Mouse (Mus musculus): Measurements from ENCODE around the gene Slc1a5. TPM values are rescaled to one million over a fixed set of nuclear protein-coding genes. Genes with fewer than 3 reads are reported as not detected.

Slc1a5 gene
- polyA plus RNA-seq, 1 experiment, result 101 TPM

GRCm38 (mm10) chr7:16807936-16808335 lies 26.8 kb downstream of the Slc1a5 start:
- Histone ChIP-seq H3K27ac (ENCODE audit: insufficient read depth, low read length) (no peak overlapping the region), H3K27me3 (ENCODE audit: control insufficient read depth, insufficient read depth, low read length, poor library complexity, severe bottlenecking) (no peaks in the 10 kb centered on the region), H3K9ac (ENCODE audit: low read depth, poor library complexity, severe bottlenecking) (no peak overlapping the region), H3K4me3 (ENCODE audit: low read depth, low read length) (no peak overlapping the region), H3K9me3 (replicated peaks; ENCODE audit: control insufficient read depth, insufficient read depth, low read length, poor library complexity, severe bottlenecking) (no peaks in the 10 kb centered on the region), H3K36me3 (ENCODE audit: control insufficient read depth, insufficient read depth, low read length, poor library complexity, severe bottlenecking) (no peaks in the 10 kb centered on the region), H3K4me1 (ENCODE audit: control insufficient read depth, insufficient read depth, low read length) (no peaks in the 10 kb centered on the region)
- TF ChIP-seq POLR2A (IDR thresholded peaks at IDR 0.05; ENCODE audit: insufficient read depth, low read length) (no peak), CTCF (IDR thresholded peaks at IDR 0.05; ENCODE audit: low read depth, low read length) (peak; percentile 69), EP300 (IDR thresholded peaks at IDR 0.05; ENCODE audit: insufficient read depth, low read depth, low read length) (no peak)

DNA sequence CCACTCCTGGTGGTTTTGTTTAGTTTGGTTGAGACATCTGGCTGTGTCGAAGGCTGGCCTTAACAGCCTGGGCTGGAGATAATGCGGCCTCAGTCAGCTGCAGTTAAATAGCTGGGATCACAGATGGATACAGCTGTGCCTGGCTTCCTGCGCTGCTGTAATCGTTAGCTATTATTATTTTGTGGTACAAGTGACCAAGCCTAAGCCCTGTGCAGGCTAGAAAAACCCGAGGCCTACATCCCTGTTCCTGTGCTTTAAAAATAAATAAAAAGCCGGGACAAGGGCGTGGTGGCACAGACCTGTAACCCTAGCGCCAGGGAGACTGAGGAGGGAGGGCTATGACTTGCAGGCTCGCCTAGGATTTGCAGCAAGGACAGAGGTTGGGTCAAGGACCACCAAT lies 27.5 kb downstream of the Slc1a5 start:
- H3K9me3 ChIP-seq (replicated peaks; ENCODE audit: control insufficient read depth, insufficient read depth, low read length, poor library complexity, severe bottlenecking), result no peaks in the 10 kb centered on the region
- TF ChIP-seq CTCF (IDR thresholded peaks at IDR 0.05; ENCODE audit: low read depth, low read length), result no peak
- no peak for TF ChIP-seq POLR2A (IDR thresholded peaks at IDR 0.05; ENCODE audit: insufficient read depth, low read length)
- no peak for TF ChIP-seq EP300 (IDR thresholded peaks at IDR 0.05; ENCODE audit: insufficient read depth, low read depth, low read length)
- H3K36me3 ChIP-seq (ENCODE audit: control insufficient read depth, insufficient read depth, low read length, poor library complexity, severe bottlenecking), result no peaks in the 10 kb centered on the region
- no peak overlapping the region for H3K9ac ChIP-seq (ENCODE audit: low read depth, poor library complexity, severe bottlenecking)
- no peaks in the 10 kb centered on the region for H3K27me3 ChIP-seq (ENCODE audit: control insufficient read depth, insufficient read depth, low read length, poor library complexity, severe bottlenecking)
- H3K4me3 ChIP-seq (ENCODE audit: low read depth, low read length), result no peak overlapping the region
- H3K27ac ChIP-seq (ENCODE audit: insufficient read depth, low read length), result no peak overlapping the region
- H3K4me1 ChIP-seq (ENCODE audit: control insufficient read depth, insufficient read depth, low read length), result no peaks in the 10 kb centered on the region

DNA sequence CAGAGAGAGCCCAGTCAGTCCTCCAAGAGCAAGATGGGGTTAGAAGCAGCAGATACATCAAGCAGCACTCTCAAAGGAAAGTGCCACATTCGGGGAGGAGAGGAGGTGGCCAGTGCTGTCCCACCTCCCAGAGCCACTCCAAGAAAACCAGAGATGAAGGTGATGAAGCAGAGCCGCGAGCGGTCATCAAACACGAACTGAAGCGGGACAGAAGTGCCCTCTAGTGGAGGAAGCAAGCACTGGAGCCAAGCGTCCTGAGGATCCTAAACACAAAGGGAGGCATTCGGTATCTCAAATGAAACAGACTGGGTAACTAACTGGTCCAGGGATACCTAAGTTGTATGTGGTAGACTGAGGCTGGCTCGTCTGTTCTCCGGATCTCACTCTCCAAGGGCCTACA lies 28.6 kb downstream of the Slc1a5 start:
- 0 out of 2 replicates have a peak overlapping the region, but pooled peaks have one; percentile 16 for H3K9ac ChIP-seq (ENCODE audit: low read depth, poor library complexity, severe bottlenecking)
- H3K4me1 ChIP-seq (ENCODE audit: control insufficient read depth, insufficient read depth, low read length), result no peaks in the 10 kb centered on the region
- H3K27ac ChIP-seq (ENCODE audit: insufficient read depth, low read length), result no peak overlapping the region
- no peaks in the 10 kb centered on the region for H3K9me3 ChIP-seq (replicated peaks; ENCODE audit: control insufficient read depth, insufficient read depth, low read length, poor library complexity, severe bottlenecking)
- H3K27me3 ChIP-seq (ENCODE audit: control insufficient read depth, insufficient read depth, low read length, poor library complexity, severe bottlenecking), result no peaks in the 10 kb centered on the region
- no peak overlapping the region for H3K4me3 ChIP-seq (ENCODE audit: low read depth, low read length)
- peak; percentile 97 for TF ChIP-seq CTCF (IDR thresholded peaks at IDR 0.05; ENCODE audit: low read depth, low read length)
- TF ChIP-seq EP300 (IDR thresholded peaks at IDR 0.05; ENCODE audit: insufficient read depth, low read depth, low read length), result no peak
- no peak for TF ChIP-seq POLR2A (IDR thresholded peaks at IDR 0.05; ENCODE audit: insufficient read depth, low read length)
- H3K36me3 ChIP-seq (ENCODE audit: control insufficient read depth, insufficient read depth, low read length, poor library complexity, severe bottlenecking), result no peaks in the 10 kb centered on the region

- no peaks in the 10 kb centered on the region for H3K36me3 ChIP-seq (ENCODE audit: control insufficient read depth, insufficient read depth, low read length, poor library complexity, severe bottlenecking)
- no peaks in the 10 kb centered on the region for H3K9me3 ChIP-seq (replicated peaks; ENCODE audit: control insufficient read depth, insufficient read depth, low read length, poor library complexity, severe bottlenecking)
- H3K4me3 ChIP-seq (ENCODE audit: low read depth, low read length), result peak overlapping the region; percentile 60
- no peak overlapping the region for H3K27ac ChIP-seq (ENCODE audit: insufficient read depth, low read length)
- H3K4me1 ChIP-seq (ENCODE audit: control insufficient read depth, insufficient read depth, low read length), result no peaks in the 10 kb centered on the region
- TF ChIP-seq POLR2A (IDR thresholded peaks at IDR 0.05; ENCODE audit: insufficient read depth, low read length) (no peak), EP300 (IDR thresholded peaks at IDR 0.05; ENCODE audit: insufficient read depth, low read depth, low read length) (no peak), CTCF (IDR thresholded peaks at IDR 0.05; ENCODE audit: low read depth, low read length) (no peak)
- 0 out of 2 replicates have a peak overlapping the region, but pooled peaks have one; percentile 16 for H3K9ac ChIP-seq (ENCODE audit: low read depth, poor library complexity, severe bottlenecking)
- no peaks in the 10 kb centered on the region for H3K27me3 ChIP-seq (ENCODE audit: control insufficient read depth, insufficient read depth, low read length, poor library complexity, severe bottlenecking)
Observed at GRCm38 (mm10) chr7:16810399-16810919, 29.3 kb downstream of the Slc1a5 start.

DNA sequence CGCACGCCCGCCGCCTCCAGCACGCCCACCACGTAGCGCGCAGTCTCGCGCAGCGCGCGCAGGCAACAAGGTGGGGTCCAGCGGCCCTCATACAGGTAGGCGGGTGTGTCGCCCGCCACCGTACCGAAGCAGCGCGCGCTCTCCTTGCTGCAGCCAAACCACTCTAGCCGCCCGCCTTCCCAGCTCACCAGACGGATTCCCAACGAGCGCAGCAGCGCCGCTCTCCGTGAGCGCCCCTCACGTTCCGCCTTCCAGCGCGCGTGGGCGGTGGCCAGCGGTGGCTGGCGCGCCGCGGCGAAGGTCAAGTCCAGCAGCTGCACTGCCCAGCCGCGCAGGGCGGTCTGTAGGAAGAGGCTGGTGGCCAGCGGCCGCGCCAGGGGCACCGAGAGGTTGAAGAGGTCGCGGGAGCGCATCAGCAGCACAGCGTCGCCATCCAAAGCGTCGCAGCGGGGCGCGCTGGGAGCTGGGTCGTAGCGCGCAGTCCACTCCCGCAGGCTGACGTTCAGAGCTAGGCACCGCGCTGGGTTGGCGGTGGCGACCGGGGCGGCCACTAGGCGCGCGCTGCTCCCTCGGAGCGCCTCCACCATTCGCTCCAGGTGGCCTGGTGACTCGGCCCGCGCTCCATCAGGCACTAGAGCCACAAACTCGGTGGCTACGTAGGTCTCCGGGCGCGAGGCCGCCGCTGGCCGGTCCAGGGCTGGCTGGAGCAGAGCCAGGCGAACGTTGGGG lies 29.9 kb downstream of the Slc1a5 start:
- Histone ChIP-seq H3K27me3 (ENCODE audit: control insufficient read depth, insufficient read depth, low read length, poor library complexity, severe bottlenecking) (no peaks in the 10 kb centered on the region), H3K4me3 (ENCODE audit: low read depth, low read length) (peak overlapping the region; percentile 60), H3K9ac (ENCODE audit: low read depth, poor library complexity, severe bottlenecking) (peak overlapping the region; percentile 16; the same call in 1 of the 2 replicates), H3K9me3 (replicated peaks; ENCODE audit: control insufficient read depth, insufficient read depth, low read length, poor library complexity, severe bottlenecking) (no peaks in the 10 kb centered on the region), H3K4me1 (ENCODE audit: control insufficient read depth, insufficient read depth, low read length) (no peaks in the 10 kb centered on the region), H3K27ac (ENCODE audit: insufficient read depth, low read length) (no peak overlapping the region), H3K36me3 (ENCODE audit: control insufficient read depth, insufficient read depth, low read length, poor library complexity, severe bottlenecking) (no peaks in the 10 kb centered on the region)
- TF ChIP-seq POLR2A (IDR thresholded peaks at IDR 0.05; ENCODE audit: insufficient read depth, low read length) (peak; percentile 62), CTCF (IDR thresholded peaks at IDR 0.05; ENCODE audit: low read depth, low read length) (no peak), EP300 (IDR thresholded peaks at IDR 0.05; ENCODE audit: insufficient read depth, low read depth, low read length) (no peak)

GRCm38 (mm10) chr7:16811649-16812070 lies 30.5 kb downstream of the Slc1a5 start:
- Histone ChIP-seq H3K36me3 (ENCODE audit: control insufficient read depth, insufficient read depth, low read length, poor library complexity, severe bottlenecking) (no peaks in the 10 kb centered on the region), H3K4me1 (ENCODE audit: control insufficient read depth, insufficient read depth, low read length) (no peaks in the 10 kb centered on the region), H3K27ac (ENCODE audit: insufficient read depth, low read length) (no peak overlapping the region), H3K4me3 (ENCODE audit: low read depth, low read length) (peak overlapping the region; percentile 60), H3K9me3 (replicated peaks; ENCODE audit: control insufficient read depth, insufficient read depth, low read length, poor library complexity, severe bottlenecking) (no peaks in the 10 kb centered on the region), H3K27me3 (ENCODE audit: control insufficient read depth, insufficient read depth, low read length, poor library complexity, severe bottlenecking) (no peaks in the 10 kb centered on the region), H3K9ac (ENCODE audit: low read depth, poor library complexity, severe bottlenecking) (peak overlapping the region; percentile 16; the same call in 1 of the 2 replicates)
- TF ChIP-seq CTCF (IDR thresholded peaks at IDR 0.05; ENCODE audit: low read depth, low read length), result no peak
- no peak for TF ChIP-seq EP300 (IDR thresholded peaks at IDR 0.05; ENCODE audit: insufficient read depth, low read depth, low read length)
- TF ChIP-seq POLR2A (IDR thresholded peaks at IDR 0.05; ENCODE audit: insufficient read depth, low read length), result no peak
